Mouse (Mus musculus) kidney, postnatal 14 days (tissue): Measurements from ENCODE around the gene Synm.

Source experiments
- DNase-seq: peaks from one replicate; pipeline ENCODE4 v3.0.0; 2022; ENCODE audit warnings: mixed read lengths

The Synm gene

DNA sequence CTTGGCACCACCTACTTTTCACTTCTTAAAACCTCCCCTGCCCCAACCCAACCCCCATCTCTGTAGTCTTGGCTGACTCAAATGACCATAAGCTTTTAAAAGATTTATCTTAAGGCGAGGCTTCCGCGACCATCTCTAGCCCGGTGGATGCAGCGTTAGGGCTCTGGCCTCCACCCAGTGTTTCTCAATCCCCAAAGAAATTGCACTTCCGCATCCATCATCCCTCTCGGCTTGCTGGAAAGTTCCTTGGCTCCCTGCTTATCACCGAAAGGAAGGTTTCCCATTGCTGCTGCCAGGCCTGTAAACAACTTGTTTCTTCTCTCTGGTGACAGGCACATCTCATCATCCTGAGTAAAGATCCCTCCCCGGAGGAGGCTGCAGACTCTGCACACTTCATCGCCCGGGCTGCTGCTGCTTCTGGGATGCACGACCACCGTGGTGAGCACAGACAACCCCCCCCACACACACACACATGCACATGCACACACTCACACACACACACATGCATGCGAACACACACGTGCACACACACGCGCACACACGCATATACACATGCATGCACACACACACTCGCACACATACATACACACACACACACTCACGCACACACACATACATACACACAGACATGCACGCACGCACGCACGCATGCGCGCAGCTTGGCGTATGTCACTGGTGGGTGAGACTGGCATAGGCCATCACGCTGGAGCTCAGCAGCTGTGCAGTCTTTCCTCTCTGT lies 61.5 kb downstream of the Synm start:
- no peak for DNase-seq

DNA sequence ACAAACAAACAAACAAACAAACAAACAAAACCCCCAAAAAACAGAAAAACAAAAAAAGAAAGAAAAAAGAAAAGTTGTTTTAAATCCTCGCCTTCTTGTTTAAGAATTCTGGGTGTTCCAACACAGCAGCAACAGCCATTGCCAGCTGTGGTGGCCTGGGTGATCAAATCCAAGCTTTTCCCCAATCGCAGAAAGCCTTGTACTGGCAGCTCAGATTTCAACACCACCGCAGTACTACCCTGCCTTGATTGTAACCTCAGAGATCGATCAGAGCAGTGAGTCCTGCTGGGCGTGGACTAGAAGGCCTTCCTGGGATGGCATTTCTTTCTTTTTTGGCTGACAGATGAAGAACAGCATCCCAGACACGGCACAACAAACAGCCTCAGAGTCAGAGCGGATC lies 63.6 kb downstream of the Synm start:
- no peak for DNase-seq

- no peak for DNase-seq
Measured at GRCm38 (mm10) chr7:67692791-67693538, 66.6 kb downstream of the Synm start.

DNA sequence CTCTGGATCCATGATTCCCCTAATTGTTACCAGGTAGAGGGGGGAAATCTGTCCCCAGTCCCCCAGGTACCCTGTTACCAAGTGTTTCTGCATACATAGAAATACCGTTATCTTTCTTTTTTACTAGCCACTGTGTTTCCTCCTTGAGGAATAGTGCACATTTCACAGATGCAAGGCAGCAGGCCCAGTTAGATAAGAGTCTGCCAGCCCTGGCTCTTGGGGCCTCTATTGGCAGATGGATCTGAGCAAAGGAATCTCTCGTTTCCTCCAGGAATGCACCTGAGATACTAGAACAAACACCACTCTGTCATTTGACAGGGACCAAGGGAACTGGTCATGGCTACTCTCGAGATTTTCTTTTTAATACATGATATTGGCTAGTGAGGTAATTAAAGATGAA lies 67.4 kb downstream of the Synm start:
- no peak for DNase-seq

DNA sequence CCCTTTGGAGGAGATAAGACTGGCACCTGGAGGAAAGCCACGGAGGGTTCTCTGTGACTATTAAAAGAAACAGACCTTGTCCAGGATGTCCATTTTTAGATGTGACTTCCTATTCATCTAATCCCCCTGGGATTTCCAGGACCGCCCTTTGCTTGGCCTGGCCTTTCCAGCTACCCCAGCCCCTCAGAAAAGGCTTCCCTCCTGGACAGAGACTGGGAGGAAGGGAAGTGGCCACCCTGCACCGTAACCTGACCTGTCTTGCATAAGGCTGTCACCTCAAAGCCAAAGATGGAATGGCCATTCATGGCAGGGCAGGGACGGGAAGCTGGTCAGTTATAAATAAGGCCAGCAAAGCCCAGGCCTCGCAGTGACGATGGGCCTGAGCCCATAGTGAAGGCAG lies 68.5 kb downstream of the Synm start:
- DNase-seq, result peak; percentile 51

DNA sequence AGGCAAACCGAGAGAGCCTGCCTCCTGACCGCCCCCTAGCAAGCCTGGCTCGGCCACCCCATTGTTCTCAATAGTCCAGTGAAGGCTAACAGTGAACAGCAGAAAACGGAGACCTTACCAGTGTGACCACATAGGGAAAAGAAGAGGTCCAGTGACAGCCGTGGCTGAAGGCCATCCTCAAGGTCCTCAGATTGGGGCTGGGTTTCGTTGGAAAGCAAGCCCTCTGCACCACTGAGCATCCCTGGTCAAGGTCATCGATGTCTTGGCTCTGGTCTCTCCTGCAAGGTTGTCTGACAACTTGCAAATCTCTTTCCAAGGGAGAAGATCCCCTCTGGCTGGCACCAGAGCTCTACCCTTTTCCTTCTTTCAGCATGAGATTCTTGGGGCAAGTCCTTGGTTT lies 69.7 kb downstream of the Synm start:
- no peak for DNase-seq

GRCm38 (mm10) chr7:67688281-67688680 lies 71.3 kb downstream of the Synm start:
- DNase-seq, result peak; percentile 52

DNA sequence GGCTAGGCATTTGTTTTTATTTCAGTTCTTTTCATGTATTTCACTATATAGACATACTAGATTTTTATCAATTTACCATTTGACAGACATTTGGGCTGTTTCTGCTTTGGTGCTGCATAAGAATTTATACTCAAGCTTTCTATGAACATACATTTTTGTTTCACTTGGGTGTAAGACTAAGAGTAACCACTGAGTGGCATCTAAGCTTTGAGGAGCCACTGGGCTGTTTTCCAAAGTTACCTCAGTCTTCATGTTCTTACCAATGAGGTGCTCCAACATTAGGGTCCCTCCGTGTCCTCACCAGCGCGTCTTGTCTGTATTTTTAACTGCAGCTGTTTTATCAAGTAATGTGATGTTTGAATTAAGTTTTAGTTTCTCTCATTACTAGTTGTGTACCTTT lies 73.0 kb downstream of the Synm start:
- DNase-seq, result no peak

- no peak for DNase-seq
Measured at GRCm38 (mm10) chr7:67683006-67683405, 76.5 kb downstream of the Synm start.

- DNase-seq, result no peak
Measured at GRCm38 (mm10) chr7:67681078-67681477, 78.5 kb downstream of the Synm start.
